Mouse (Mus musculus) liver, embryonic 11.5 days (tissue): ENCODE measurements at regions not wholly inside any gene's neighbourhood (a gene's known extent, or its start where the extent isn't known, plus 50 kb on each side); places are given as distances from the start of the nearest gene placed in this dataset.

Experiments used
- ATAC-seq: fragments of 200-750 bp; cut with Nextera tagmentation; replicated peaks from 2 replicates; pipeline ENCODE4 v1.8.0; 2017; ENCODE audit warnings: moderate number of reproducible peaks, mild to moderate bottlenecking, moderate TSS enrichment, moderate library complexity; ENCODE audit not compliant: low FRiP score
- DNase-seq: peaks from one replicate; pipeline ENCODE4 v3.0.0-alpha.2; 2017; ENCODE audit warnings: low spot score
- H3K27ac ChIP-seq: fragments of 300-500 bp; sonication (generic); 2 replicates; pipeline ENCODE4 v1.5.1; 2014; ENCODE audit warnings: mild to moderate bottlenecking, low read depth, low read length, control low read depth
- H3K27me3 ChIP-seq: fragments of 300-500 bp; sonication (generic); replicated peaks from 2 replicates; pipeline ENCODE4 v1.6.1; 2014; ENCODE audit warnings: low read length, mixed read lengths; ENCODE audit not compliant: control insufficient read depth, insufficient read depth
- H3K36me3 ChIP-seq: fragments of 300-500 bp; sonication (generic); 2 replicates; pipeline ENCODE4 v1.6.1; 2014; ENCODE audit warnings: mild to moderate bottlenecking, low read length, moderate library complexity, mixed read lengths; ENCODE audit not compliant: control insufficient read depth, insufficient read depth
- H3K4me1 ChIP-seq: fragments of 300-500 bp; sonication (generic); replicated peaks from 2 replicates; pipeline ENCODE4 v1.6.1; 2014; ENCODE audit warnings: low read length, mixed read lengths; ENCODE audit not compliant: control insufficient read depth, insufficient read depth
- H3K4me2 ChIP-seq: fragments of 300-500 bp; sonication (generic); 2 replicates; pipeline ENCODE4 v1.6.1; 2014; ENCODE audit warnings: mild to moderate bottlenecking, control low read depth, moderate library complexity
- H3K4me3 ChIP-seq: fragments of 300-500 bp; sonication (generic); 2 replicates; pipeline ENCODE4 v1.5.1; 2014; ENCODE audit warnings: low read depth, low read length, control low read depth
- H3K9ac ChIP-seq: fragments of 300-500 bp; sonication (generic); 2 replicates; pipeline ENCODE4 v1.6.1; 2014; ENCODE audit warnings: low read depth, low read length, control low read depth
- H3K9me3 ChIP-seq: fragments of 300-500 bp; sonication (generic); 2 replicates; pipeline ENCODE4 v1.6.1; 2016; ENCODE audit warnings: low read length, inconsistent platforms, mixed read lengths; ENCODE audit not compliant: control insufficient read depth
- WGBS: fragments of 180-500 bp; shearing (Covaris S2); extraction: QIAGEN DNeasy Blood & Tissue Kit; methylation state at CpG from one replicate; pipeline ENCODE4 v1.1.7; 2014; 5-methylcytosine and 5-hydroxymethylcytosine counted together

DNA sequence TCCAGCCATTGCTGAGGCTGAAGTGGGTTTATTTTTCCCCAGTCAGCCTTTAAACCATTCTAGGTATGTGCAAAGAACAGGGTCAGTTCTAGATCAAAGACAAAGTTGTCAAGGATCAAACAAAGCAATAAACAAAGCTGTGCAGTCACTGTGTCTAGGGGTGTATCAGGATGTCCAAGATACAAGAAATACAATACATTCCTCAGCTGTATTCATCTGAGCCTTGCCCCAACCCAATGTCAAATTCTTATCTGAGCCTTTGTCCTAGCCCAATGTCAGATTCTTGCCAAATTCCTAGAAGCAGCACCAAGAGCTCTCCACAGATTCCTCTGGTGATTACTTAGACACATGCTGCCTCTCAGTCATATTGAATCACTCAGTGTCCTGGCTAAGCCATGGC is 69.5 kb upstream of the St6galnac5 start:
- no peaks in the 10 kb centered on the region for H3K36me3 ChIP-seq
- ATAC-seq, result no peak

DNA sequence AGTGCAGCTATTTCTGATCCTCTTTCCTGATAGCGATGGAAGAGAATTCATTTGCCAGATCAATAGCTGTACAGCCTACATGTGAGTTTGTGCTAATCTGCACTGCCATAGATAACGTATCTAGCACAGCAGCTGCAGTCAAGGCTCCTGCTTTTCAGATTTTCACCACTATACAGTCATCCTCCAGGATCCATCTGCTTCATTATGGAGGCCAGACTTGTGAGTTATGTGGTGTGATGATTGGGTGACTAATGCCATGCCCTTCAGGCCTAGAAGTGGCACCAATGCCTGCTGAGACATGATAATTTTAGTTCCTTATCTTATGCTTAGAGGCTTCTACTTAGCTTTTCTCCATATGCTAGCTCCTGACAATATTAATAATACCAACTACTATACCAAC is 63.3 kb upstream of the St6galnac5 start:
- peak; percentile 49; the same call in 1 of the 2 replicates for ATAC-seq

More for the DNA sequence above, 69.5 kb upstream of the St6galnac5 start:
- no peak overlapping the region for H3K4me3 ChIP-seq
- H3K9ac ChIP-seq, result no peak overlapping the region
- H3K4me2 ChIP-seq, result no peak overlapping the region
- no peak overlapping the region for H3K27ac ChIP-seq
- no peaks in the 10 kb centered on the region for H3K4me1 ChIP-seq
- no peak for DNase-seq
- no peaks in the 10 kb centered on the region for H3K27me3 ChIP-seq
- 0 out of 2 replicates have a peak, but pooled peaks cover 3% of the 10 kb centered on the region for H3K9me3 ChIP-seq

DNA sequence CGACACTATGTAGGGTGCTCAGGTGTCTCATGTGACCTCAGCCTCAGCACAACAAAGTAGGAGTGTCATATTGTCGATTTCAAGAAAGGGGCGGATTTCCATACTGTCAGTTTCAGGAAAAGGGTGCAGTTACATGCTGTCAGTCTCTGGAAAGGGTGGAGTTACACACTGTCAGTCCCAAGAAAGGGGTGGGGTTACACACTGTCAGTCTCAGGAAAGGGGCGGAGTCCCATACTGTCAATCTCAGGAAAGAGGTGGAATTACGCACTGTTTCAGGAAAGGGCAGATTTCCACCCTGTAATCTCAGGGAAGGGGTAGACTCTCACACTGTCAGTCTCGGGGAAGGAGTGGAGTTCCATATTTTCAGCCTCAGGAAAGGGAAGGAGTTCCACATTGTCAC is 51.9 kb upstream of the St6galnac5 start:
- no peak overlapping the region for H3K27ac ChIP-seq
- no peaks in the 10 kb centered on the region for H3K9me3 ChIP-seq
- WGBS, result 73% methylated on average over 6 of the region's 6 CpGs
- DNase-seq (no peak), ATAC-seq (0 out of 2 replicates have a peak, but pooled peaks have one; percentile 29)
- H3K9ac ChIP-seq, result no peak overlapping the region
- H3K4me1 ChIP-seq, result no peaks in the 10 kb centered on the region
- no peak overlapping the region for H3K4me2 ChIP-seq
- H3K36me3 ChIP-seq, result no peaks in the 10 kb centered on the region
- no peak overlapping the region for H3K4me3 ChIP-seq
- no peaks in the 10 kb centered on the region for H3K27me3 ChIP-seq

More for the DNA sequence above, 63.3 kb upstream of the St6galnac5 start:
- Histone ChIP-seq H3K27me3 (no peaks in the 10 kb centered on the region), H3K9ac (no peak overlapping the region), H3K27ac (no peak overlapping the region), H3K4me3 (no peak overlapping the region), H3K9me3 (no peaks in the 10 kb centered on the region), H3K4me1 (no peaks in the 10 kb centered on the region), H3K36me3 (no peaks in the 10 kb centered on the region), H3K4me2 (no peak overlapping the region)
- WGBS, result 73% methylated on average over 2 of the region's 2 CpGs
- DNase-seq, result no peak
